Mouse (Mus musculus) MEL (cell line): ENCODE measurements at regions not wholly inside any gene's neighbourhood (a gene's known extent, or its start where the extent isn't known, plus 50 kb on each side); places are given as distances from the start of the nearest gene placed in this dataset.

Experiments used
- DNase-seq: peaks from one replicate; pipeline ENCODE4 v3.0.0; 2011; ENCODE audit warnings: low read depth, low spot score
- H3K27ac ChIP-seq: 2 replicates; pipeline ENCODE4 v1.5.1; 2012; ENCODE audit warnings: low read depth, mild to moderate bottlenecking, control low read depth, low read length, moderate library complexity; ENCODE audit not compliant: control insufficient read depth
- H3K27me3 ChIP-seq, 2 experiments: fragments of 150-350 bp in 1 of 2; sonication (generic) in 1 of 2; 2 replicates each; pipeline ENCODE4 v1.6.1; 2012; ENCODE audit warnings: low read length in 2 of 2, mild to moderate bottlenecking in 2 of 2, improper control_type of control experiment in 1 of 2, moderate library complexity in 1 of 2; ENCODE audit not compliant: insufficient read depth in 2 of 2, control insufficient read depth in 1 of 2
- H3K36me3 ChIP-seq, 2 experiments: 2 replicates each; pipeline ENCODE4 v1.6.1; 2012 to 2014; ENCODE audit warnings: low read length in 2 of 2, improper control_type of control experiment in 1 of 2, inconsistent platforms in 1 of 2, mild to moderate bottlenecking in 1 of 2; ENCODE audit not compliant: insufficient read depth in 2 of 2, control insufficient read depth in 1 of 2
- H3K4me1 ChIP-seq, 2 experiments: fragments of 150-350 bp in 1 of 2; sonication (generic) in 1 of 2; 2 replicates each; pipeline ENCODE4 v1.6.1; 2012; ENCODE audit warnings: low read length in 2 of 2, improper control_type of control experiment in 1 of 2, mild to moderate bottlenecking in 1 of 2; ENCODE audit not compliant: insufficient read depth in 2 of 2, control insufficient read depth in 1 of 2
- H3K4me3 ChIP-seq, 2 experiments: fragments of 150-350 bp in 1 of 2; sonication (generic) in 1 of 2; 2 replicates each; pipeline ENCODE4 v1.5.1; 2012; ENCODE audit warnings: low read depth in 2 of 2, low read length in 2 of 2, mild to moderate bottlenecking in 2 of 2, moderate library complexity in 2 of 2, control low read depth in 1 of 2, improper control_type of control experiment in 1 of 2; ENCODE audit not compliant: control insufficient read depth in 1 of 2, insufficient read depth in 1 of 2
- H3K79me2 ChIP-seq: 2 replicates; pipeline ENCODE4 v1.6.1; 2012; ENCODE audit warnings: mild to moderate bottlenecking, low read length, moderate library complexity; ENCODE audit not compliant: control insufficient read depth, poor library complexity, insufficient read depth
- H3K9ac ChIP-seq: 2 replicates; pipeline ENCODE4 v1.6.1; 2012; ENCODE audit warnings: low read depth, mild to moderate bottlenecking, control low read depth, low read length, moderate library complexity; ENCODE audit not compliant: control insufficient read depth, poor library complexity, severe bottlenecking
- H3K9me3 ChIP-seq: fragments of 150-350 bp; sonication (generic); replicated peaks from 2 replicates; pipeline ENCODE4 v1.6.1; 2012; ENCODE audit warnings: mild to moderate bottlenecking, low read length, improper control_type of control experiment, moderate library complexity; ENCODE audit not compliant: insufficient read depth
- BHLHE40 ChIP-seq: IDR thresholded peaks from 2 replicates; pipeline ENCODE4 v1.6.1; 2012; ENCODE audit warnings: low read depth, mild to moderate bottlenecking, inconsistent platforms, low read length, improper control_type of control experiment, borderline replicate concordance
- CHD2 ChIP-seq: IDR thresholded peaks from 2 replicates; pipeline ENCODE4 v1.6.1; 2011; ENCODE audit warnings: low read length, improper control_type of control experiment
- CTCF ChIP-seq, 3 experiments: IDR thresholded peaks in 2 of 3; conservative IDR thresholded peaks in 1 of 3; 2 replicates each; pipeline ENCODE4 v1.5.1; 2011 to 2012; ENCODE audit warnings: low read length in 3 of 3, low read depth in 2 of 3, mild to moderate bottlenecking in 2 of 3, improper control_type of control experiment in 1 of 3, inconsistent platforms in 1 of 3, mixed read lengths in 1 of 3, moderate library complexity in 1 of 3; ENCODE audit not compliant: control insufficient read depth in 1 of 3, insufficient read depth in 1 of 3, poor library complexity in 1 of 3, severe bottlenecking in 1 of 3
- E2F4 ChIP-seq: IDR thresholded peaks from 2 replicates; pipeline ENCODE4 v1.6.1; 2011; ENCODE audit warnings: low read depth, low read length, improper control_type of control experiment, borderline replicate concordance
- EP300 ChIP-seq, 2 experiments: IDR thresholded peaks; 2 replicates each; pipeline ENCODE4 v1.6.1; 2011; ENCODE audit warnings: improper control_type of control experiment in 2 of 2, low read length in 2 of 2, low read depth in 1 of 2, mild to moderate bottlenecking in 1 of 2
- ETS1 ChIP-seq: IDR thresholded peaks from 2 replicates; pipeline ENCODE4 v1.6.1; 2012; ENCODE audit warnings: low read depth, mild to moderate bottlenecking, inconsistent platforms, low read length, improper control_type of control experiment, moderate library complexity
- GABPA ChIP-seq: IDR thresholded peaks from 2 replicates; pipeline ENCODE4 v1.6.1; 2012; ENCODE audit warnings: low read depth, mild to moderate bottlenecking, inconsistent platforms, low read length, improper control_type of control experiment, moderate library complexity
- GATA1 ChIP-seq: IDR thresholded peaks from 2 replicates; pipeline ENCODE4 v1.6.1; 2011; ENCODE audit warnings: low read depth, low read length, improper control_type of control experiment
- HCFC1 ChIP-seq: IDR thresholded peaks from 2 replicates; pipeline ENCODE4 v1.6.1; 2012; ENCODE audit warnings: low read depth, mild to moderate bottlenecking, inconsistent platforms, low read length, improper control_type of control experiment, moderate library complexity
- KAT2A ChIP-seq: conservative IDR thresholded peaks from 2 replicates; pipeline ENCODE4 v1.6.1; 2012; ENCODE audit warnings: low read depth, low read length, improper control_type of control experiment, inconsistent platforms
- MAX ChIP-seq: IDR thresholded peaks from 2 replicates; pipeline ENCODE4 v1.6.1; 2011; ENCODE audit warnings: low read length, improper control_type of control experiment
- MEF2A ChIP-seq: IDR thresholded peaks from 2 replicates; pipeline ENCODE4 v1.6.1; 2014; ENCODE audit warnings: low read depth, mild to moderate bottlenecking, inconsistent platforms, low read length, improper control_type of control experiment; ENCODE audit not compliant: poor library complexity, insufficient replicate concordance, severe bottlenecking; ENCODE audit errors: extremely low read depth
- MYB ChIP-seq: IDR thresholded peaks from 2 replicates; pipeline ENCODE4 v1.6.1; 2011; ENCODE audit warnings: mild to moderate bottlenecking, low read depth, low read length, improper control_type of control experiment
- NRF1 ChIP-seq: IDR thresholded peaks from 2 replicates; pipeline ENCODE4 v1.6.1; 2014; ENCODE audit warnings: low read depth, mild to moderate bottlenecking, inconsistent platforms, low read length, improper control_type of control experiment, moderate library complexity; ENCODE audit not compliant: poor library complexity, insufficient read depth, severe bottlenecking
- POLR2A ChIP-seq, 2 experiments: IDR thresholded peaks; 2 replicates each; pipeline ENCODE4 v1.6.1; 2011 to 2012; ENCODE audit warnings: low read length in 2 of 2, mild to moderate bottlenecking in 2 of 2, control low read depth in 1 of 2, improper control_type of control experiment in 1 of 2, low read depth in 1 of 2, moderate library complexity in 1 of 2; ENCODE audit not compliant: control insufficient read depth in 1 of 2, insufficient read depth in 1 of 2, poor library complexity in 1 of 2
- POLR2AphosphoS5 ChIP-seq: IDR thresholded peaks from 2 replicates; pipeline ENCODE4 v1.6.1; 2012; ENCODE audit warnings: low read depth, borderline replicate concordance, mild to moderate bottlenecking, inconsistent platforms, low read length, moderate library complexity, mixed read lengths
- RAD21 ChIP-seq: IDR thresholded peaks from 2 replicates; pipeline ENCODE4 v1.6.1; 2011; ENCODE audit warnings: mild to moderate bottlenecking, low read depth, low read length, improper control_type of control experiment
- SMC3 ChIP-seq: IDR thresholded peaks from 2 replicates; pipeline ENCODE4 v1.6.1; 2011; ENCODE audit warnings: low read depth, low read length, improper control_type of control experiment
- TBP ChIP-seq: IDR thresholded peaks from 2 replicates; pipeline ENCODE4 v1.8.0; 2011; ENCODE audit warnings: low read depth, low read length, improper control_type of control experiment
- TCF12 ChIP-seq: IDR thresholded peaks from 2 replicates; pipeline ENCODE4 v1.6.1; 2014; ENCODE audit warnings: low read depth, mild to moderate bottlenecking, inconsistent platforms, low read length, improper control_type of control experiment, moderate library complexity
- UBTF ChIP-seq: IDR thresholded peaks from 2 replicates; pipeline ENCODE4 v1.6.1; 2012; ENCODE audit warnings: low read depth, mild to moderate bottlenecking, inconsistent platforms, low read length, improper control_type of control experiment, moderate library complexity, borderline replicate concordance; ENCODE audit not compliant: insufficient read depth
- USF2 ChIP-seq, 2 experiments: IDR thresholded peaks; 2 replicates each; pipeline ENCODE4 v1.6.1; 2011 to 2012; ENCODE audit warnings: improper control_type of control experiment in 2 of 2, low read length in 2 of 2, borderline replicate concordance in 1 of 2, inconsistent platforms in 1 of 2, low read depth in 1 of 2, mild to moderate bottlenecking in 1 of 2; ENCODE audit not compliant: insufficient read depth in 1 of 2

GRCm38 (mm10) chrX:99657790-99658451 is 162.9 kb upstream of the Tmem28 start (continued):
- TF ChIP-seq CTCF (IDR thresholded peaks at IDR 0.05 in 2 of 3, conservative IDR thresholded peaks at IDR 0.05 in 1 of 3; ENCODE audit: control insufficient read depth in 1 of 3, insufficient read depth in 1 of 3, low read depth in 2 of 3, low read length in 3 of 3, poor library complexity in 1 of 3, severe bottlenecking in 1 of 3) (peak; percentile 66 to 73 (median 69)), E2F4 (no peak), CHD2 (no peak)

- no peaks in the 10 kb centered on the region; a peak in 1 of 4 replicates for H3K27me3 ChIP-seq
- no peaks in the 10 kb centered on the region for H3K4me1 ChIP-seq
- H3K79me2 ChIP-seq: no peaks in the 10 kb centered on the region
- no peak overlapping the region for H3K27ac ChIP-seq
- TF ChIP-seq BHLHE40 (no peak), MAX (no peak), TCF12 (no peak), KAT2A (no peak), E2F4 (no peak), CTCF (IDR thresholded peaks at IDR 0.05 in 2 of 3, conservative IDR thresholded peaks at IDR 0.05 in 1 of 3; ENCODE audit: control insufficient read depth in 1 of 3, insufficient read depth in 1 of 3, low read depth in 2 of 3, low read length in 3 of 3, poor library complexity in 1 of 3, severe bottlenecking in 1 of 3) (no peak), NRF1 (no peak), EP300 (IDR thresholded peaks at IDR 0.05; ENCODE audit: low read depth in 1 of 2, low read length in 2 of 2) (no peak), ETS1 (no peak), POLR2A (IDR thresholded peaks at IDR 0.05; ENCODE audit: control insufficient read depth in 1 of 2, insufficient read depth in 1 of 2, low read depth in 1 of 2, low read length in 2 of 2, poor library complexity in 1 of 2) (no peak), MYB (no peak)
- no peak overlapping the region for H3K4me3 ChIP-seq
- H3K36me3 ChIP-seq: no peaks in the 10 kb centered on the region
- H3K9ac ChIP-seq: no peak overlapping the region
- no peak for DNase-seq
- no peaks in the 10 kb centered on the region for H3K9me3 ChIP-seq
Measured at GRCm38 (mm10) chrX:99656988-99657387, 163.8 kb upstream of the Tmem28 start.

- Histone ChIP-seq H3K9me3 (no peaks in the 10 kb centered on the region), H3K27ac (no peak overlapping the region), H3K36me3 (no peaks in the 10 kb centered on the region), H3K79me2 (no peaks in the 10 kb centered on the region), H3K4me1 (no peaks in the 10 kb centered on the region), H3K27me3 (no peaks in the 10 kb centered on the region), H3K9ac (no peak overlapping the region), H3K4me3 (no peak overlapping the region)
- DNase-seq: no peak
- no peak for TF ChIP-seq MEF2A
- TF ChIP-seq POLR2AphosphoS5: no peak
- no peak for TF ChIP-seq SMC3
- TF ChIP-seq GATA1: no peak
- no peak for TF ChIP-seq HCFC1
- no peak for TF ChIP-seq EP300 (IDR thresholded peaks at IDR 0.05; ENCODE audit: low read depth in 1 of 2, low read length in 2 of 2)
- no peak for TF ChIP-seq CHD2
- TF ChIP-seq CTCF (IDR thresholded peaks at IDR 0.05 in 2 of 3, conservative IDR thresholded peaks at IDR 0.05 in 1 of 3; ENCODE audit: control insufficient read depth in 1 of 3, insufficient read depth in 1 of 3, low read depth in 2 of 3, low read length in 3 of 3, poor library complexity in 1 of 3, severe bottlenecking in 1 of 3): no peak
- no peak for TF ChIP-seq MYB
- no peak for TF ChIP-seq USF2 (IDR thresholded peaks at IDR 0.05; ENCODE audit: borderline replicate concordance in 1 of 2, insufficient read depth in 1 of 2, low read depth in 1 of 2, low read length in 2 of 2)
- TF ChIP-seq TBP: no peak
- no peak for TF ChIP-seq RAD21
- no peak for TF ChIP-seq UBTF
- no peak for TF ChIP-seq GABPA
Measured at GRCm38 (mm10) chrX:99632211-99632775, 161.2 kb upstream of the Pja1 start.
